Mouse (Mus musculus) heart, adult 18-20 months (tissue): ENCODE results near the gene Kifap3. TPM values are rescaled to one million over a fixed set of nuclear protein-coding genes. Genes with fewer than 3 reads are reported as not detected.

Source experiments
- DNase-seq, 2 experiments: peaks; one replicate each; pipeline ENCODE4 v3.0.0; 2021 to 2022; ENCODE audit warnings: mixed read lengths in 1 of 2
- total RNA-seq, 2 experiments: library from RNA; stranded (reverse); gene quantifications; 2 replicates each; pipeline ENCODE4 v1.2.3; 2021

Gene Kifap3
- total RNA-seq, 2 experiments from 2014 or later: 21.5 to 23.1 TPM

GRCm38 (mm10) chr1:163893774-163894527 is 114.6 kb downstream of the Kifap3 start:
- DNase-seq: peak in 1 of 2 experiments; percentile 36

GRCm38 (mm10) chr1:163898291-163898764 is 118.9 kb downstream of the Kifap3 start:
- no peak for DNase-seq

GRCm38 (mm10) chr1:163899575-163899974 is 120.2 kb downstream of the Kifap3 start:
- no peak for DNase-seq

GRCm38 (mm10) chr1:163900168-163900567 is 120.8 kb downstream of the Kifap3 start:
- DNase-seq: no peak

- DNase-seq: no peak
Measured at GRCm38 (mm10) chr1:163903411-163903810, 124.0 kb downstream of the Kifap3 start.

GRCm38 (mm10) chr1:163907007-163907811 is 127.8 kb downstream of the Kifap3 start:
- no peak for DNase-seq

GRCm38 (mm10) chr1:163908389-163908788 is 129.0 kb downstream of the Kifap3 start:
- DNase-seq: no peak

- DNase-seq: peak; percentile 20 to 72
Measured at GRCm38 (mm10) chr1:163910343-163910742, 131.0 kb downstream of the Kifap3 start.

- DNase-seq: no peak
Measured at GRCm38 (mm10) chr1:163910785-163911184, 131.4 kb downstream of the Kifap3 start.

- no peak for DNase-seq
Measured at GRCm38 (mm10) chr1:163911981-163912380, 132.6 kb downstream of the Kifap3 start.

GRCm38 (mm10) chr1:163917349-163918160 is 138.2 kb downstream of the Kifap3 start:
- no peak for DNase-seq

GRCm38 (mm10) chr1:163924093-163924492 is 144.7 kb downstream of the Kifap3 start:
- no peak for DNase-seq

GRCm38 (mm10) chr1:163928846-163929245 is 149.5 kb downstream of the Kifap3 start, which contains the start of gene Scyl3:
Gene Scyl3 (plus strand): TSS chr1:163929100.
- peak in 1 of 2 experiments; percentile 7 for DNase-seq

GRCm38 (mm10) chr1:163929636-163930457 is 150.5 kb downstream of the Kifap3 start:
- DNase-seq: peak; percentile 90 to 97

- DNase-seq: no peak
Measured at GRCm38 (mm10) chr1:163930458-163930794, 151.0 kb downstream of the Kifap3 start.

- no peak for DNase-seq
Measured at GRCm38 (mm10) chr1:163931801-163932200, 152.4 kb downstream of the Kifap3 start.

- DNase-seq: no peak
Measured at GRCm38 (mm10) chr1:163934591-163934990, 155.2 kb downstream of the Kifap3 start.

GRCm38 (mm10) chr1:163942056-163942455 is 162.7 kb downstream of the Kifap3 start:
- no peak for DNase-seq

GRCm38 (mm10) chr1:163953396-163953795 is 174.0 kb downstream of the Kifap3 start:
- DNase-seq: no peak

- no peak for DNase-seq
Measured at GRCm38 (mm10) chr1:163958036-163958435, 178.7 kb downstream of the Kifap3 start.

GRCm38 (mm10) chr1:163964008-163964689 is 184.8 kb downstream of the Kifap3 start:
- no peak for DNase-seq
